Mouse (Mus musculus) heart, adult 8-10 months (tissue): ENCODE measurements around the gene Ppp2r3a. TPM values are rescaled to one million over a fixed set of nuclear protein-coding genes. Genes with fewer than 3 reads are reported as not detected.
A peak's percentile ranks its signal among the peaks of the same experiment; 100 is the strongest.

Experiments
- DNase-seq: peaks from one replicate; pipeline ENCODE4 v3.0.0; 2022; ENCODE audit warnings: low spot score
- total RNA-seq, 4 experiments: library from RNA; stranded (reverse); gene quantifications; 2 replicates each; pipeline ENCODE4 v1.2.4; 2022

Gene Ppp2r3a
- total RNA-seq, 4 experiments from 2014 or later: 204 to 239 (median 221) TPM

DNA sequence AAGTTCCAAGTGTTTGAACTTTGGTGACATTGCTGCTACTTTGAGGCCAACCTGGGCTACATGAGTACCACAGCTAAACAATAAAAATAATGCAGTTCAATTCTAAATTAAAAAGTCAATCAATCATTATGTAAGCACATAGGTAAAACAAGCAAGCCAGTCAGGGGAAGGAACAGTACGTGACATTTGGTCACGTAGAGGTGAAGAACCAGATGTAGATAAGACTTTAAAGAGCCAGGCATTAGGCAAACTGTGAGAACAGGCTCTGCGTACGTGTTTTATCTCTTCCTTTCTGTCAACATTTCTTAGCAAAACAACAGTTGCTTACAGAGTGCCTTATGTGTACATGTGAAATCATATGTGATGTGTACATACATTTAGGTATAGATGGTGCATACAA is 946 bp upstream of the Ppp2r3a start:
- DNase-seq: no peak

DNA sequence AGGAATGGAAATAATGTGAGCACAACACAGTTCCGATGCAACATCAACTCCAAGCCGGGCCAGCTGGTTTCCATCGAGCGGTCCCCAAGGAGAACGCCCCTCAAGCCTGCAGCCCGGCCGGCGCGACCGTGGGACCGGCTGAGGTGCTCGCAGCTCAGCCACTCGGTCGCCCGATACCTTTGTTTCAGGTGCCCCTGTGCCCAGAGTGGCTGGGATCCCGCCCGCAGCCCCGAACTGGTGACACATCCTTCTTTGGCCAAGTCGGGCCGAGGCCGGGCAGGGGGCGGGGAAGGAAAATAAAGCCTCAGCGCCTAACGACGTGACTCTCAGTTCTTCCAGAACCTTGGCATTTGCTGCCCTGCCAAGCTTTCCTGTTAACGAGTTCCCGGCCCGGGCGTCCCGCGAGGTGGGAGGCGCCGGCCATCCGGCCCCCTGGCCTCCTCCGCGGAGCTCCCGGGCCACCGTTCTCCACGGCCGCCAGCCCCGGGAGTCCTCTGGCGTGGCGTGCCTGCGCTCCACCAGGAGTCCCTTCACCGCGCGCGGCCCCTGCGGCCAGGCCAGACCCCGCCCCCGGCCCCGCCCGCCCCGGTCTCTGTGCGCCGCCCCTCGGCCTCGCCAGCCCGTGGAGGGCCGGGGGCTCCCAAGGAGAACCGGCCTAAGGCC is 483 bp downstream of the Ppp2r3a start:
- peak; percentile 77 for DNase-seq

DNA sequence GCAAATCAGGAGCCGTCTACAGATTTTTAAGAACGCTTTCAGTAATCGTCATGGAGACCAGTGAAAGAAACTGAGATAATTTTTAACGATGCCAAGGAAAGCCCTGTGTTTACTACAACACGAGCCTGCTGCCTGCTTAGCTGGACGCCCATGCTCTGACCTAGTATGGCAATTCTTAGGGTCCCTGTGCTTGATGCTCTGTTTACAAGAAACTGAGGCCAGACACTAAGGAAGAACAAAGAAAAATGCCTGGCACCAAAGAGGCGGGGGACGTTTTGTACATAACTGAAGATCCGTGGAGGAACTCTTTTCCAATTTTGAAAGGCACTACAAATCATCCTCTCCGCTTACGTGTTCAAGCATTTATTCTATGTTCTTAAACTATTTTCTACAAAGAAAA is 1.1 kb downstream of the Ppp2r3a start:
- no peak for DNase-seq

DNA sequence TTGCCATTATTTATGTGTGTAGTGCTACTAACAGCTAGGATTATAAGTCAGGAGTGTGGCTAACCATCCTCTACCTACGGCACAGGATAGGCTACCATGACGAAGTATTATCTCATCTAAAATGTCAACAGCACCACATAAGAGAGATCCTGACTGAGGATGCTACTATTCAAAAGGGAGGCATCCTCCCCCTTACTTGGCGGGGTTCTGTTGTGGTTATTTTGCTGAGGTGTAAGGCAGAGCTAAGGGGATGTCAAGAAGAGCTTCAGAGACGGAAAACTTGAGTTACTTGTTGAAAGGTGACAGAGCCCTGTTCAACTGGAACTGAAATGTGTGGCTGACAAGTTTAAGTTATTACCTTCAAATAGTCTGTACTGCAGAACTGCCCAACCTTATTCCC is 2.0 kb downstream of the Ppp2r3a start:
- no peak for DNase-seq

DNA sequence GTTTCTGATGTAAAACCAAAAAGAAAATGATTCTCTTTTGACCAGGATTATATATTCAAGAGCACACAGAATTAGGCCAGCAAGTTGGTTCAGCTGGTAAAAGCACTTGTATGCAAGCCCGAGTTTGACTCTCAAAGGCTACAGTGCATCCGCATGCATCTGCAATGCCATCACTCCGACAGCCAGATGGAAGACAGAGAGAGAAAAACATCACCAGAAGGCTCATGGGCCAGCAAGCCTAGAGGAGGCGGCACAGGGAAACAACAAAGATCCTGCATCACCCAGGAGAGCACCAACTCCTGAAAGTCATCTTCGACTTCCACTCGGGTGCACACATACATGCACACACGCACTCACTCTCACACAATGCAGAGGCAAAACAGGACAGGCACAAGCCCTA is 4.1 kb downstream of the Ppp2r3a start:
- no peak for DNase-seq

DNA sequence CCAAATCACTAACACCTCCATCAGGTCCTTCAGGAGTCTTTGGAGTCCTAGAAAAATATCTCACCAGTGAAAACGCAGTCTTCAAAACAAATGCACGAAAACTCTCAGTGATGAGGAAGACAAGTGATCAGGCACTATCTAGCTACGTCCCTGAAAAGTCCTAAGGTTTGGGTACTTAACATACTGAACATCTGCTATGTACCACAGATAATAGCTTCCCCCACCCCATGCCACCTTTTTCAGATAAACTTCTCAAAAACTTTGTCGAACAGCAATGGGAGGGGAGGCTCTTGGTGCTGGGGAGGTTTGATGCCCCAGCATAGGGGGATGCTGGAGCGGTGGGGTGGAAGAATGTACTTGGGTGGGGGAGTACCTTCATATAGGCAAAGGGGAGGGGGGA is 6.1 kb downstream of the Ppp2r3a start:
- DNase-seq: no peak

DNA sequence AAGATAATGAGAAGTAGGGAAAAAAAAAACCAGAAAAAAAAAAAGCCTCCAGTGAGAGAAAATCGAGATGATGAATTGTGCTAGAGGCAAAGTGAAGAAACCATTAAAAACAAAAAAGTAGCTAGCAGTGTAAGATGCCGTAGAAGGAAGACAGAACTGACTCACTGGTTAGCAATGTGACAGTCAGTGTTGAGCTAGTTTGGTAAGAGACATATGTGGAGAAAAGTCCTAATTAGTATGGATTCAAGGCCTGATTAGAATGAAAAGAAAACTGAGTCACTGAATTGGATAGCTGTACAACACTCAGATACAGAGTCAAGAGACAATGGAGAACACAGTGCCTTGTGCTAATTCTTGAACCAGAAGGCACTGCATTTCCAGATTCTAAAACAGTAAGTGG is 7.9 kb downstream of the Ppp2r3a start:
- DNase-seq: no peak

DNA sequence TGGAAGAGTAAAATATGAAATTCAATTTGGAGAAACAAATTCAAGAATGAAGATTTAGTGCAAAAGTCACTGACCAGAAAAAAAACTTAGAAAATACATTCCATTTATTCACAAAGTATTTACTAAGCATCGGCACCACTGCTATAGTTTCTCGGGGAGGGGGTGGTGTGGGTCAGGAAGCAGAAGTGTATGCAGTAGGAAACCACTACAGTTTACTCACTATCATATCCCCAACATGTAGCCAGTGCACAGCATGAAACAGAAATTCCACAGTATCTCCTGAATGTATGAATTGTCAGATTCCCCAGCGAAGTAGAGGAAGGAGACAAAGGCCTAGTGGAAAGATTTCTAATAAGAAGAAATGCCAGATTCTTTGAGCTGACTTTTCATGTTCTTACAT is 11.4 kb downstream of the Ppp2r3a start:
- no peak for DNase-seq

DNA sequence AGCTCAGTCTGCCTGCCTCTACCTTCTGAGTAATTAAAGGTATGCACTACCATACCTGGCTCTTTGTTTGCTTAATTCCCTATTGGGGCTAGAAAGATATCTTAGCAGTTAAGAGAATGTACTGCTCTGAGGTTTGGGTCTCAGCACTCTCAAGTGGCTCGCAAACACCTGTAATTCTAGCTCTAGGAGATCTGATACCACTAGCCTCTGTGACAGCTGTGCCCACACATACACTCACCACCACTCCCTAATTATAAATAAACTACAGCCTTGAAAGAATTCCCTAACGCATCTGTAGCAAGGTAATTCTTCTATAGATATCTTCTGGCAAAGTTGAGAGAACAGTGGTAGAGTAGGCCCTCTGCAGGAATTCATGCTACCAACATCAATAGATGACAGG is 15.8 kb downstream of the Ppp2r3a start:
- no peak for DNase-seq

DNA sequence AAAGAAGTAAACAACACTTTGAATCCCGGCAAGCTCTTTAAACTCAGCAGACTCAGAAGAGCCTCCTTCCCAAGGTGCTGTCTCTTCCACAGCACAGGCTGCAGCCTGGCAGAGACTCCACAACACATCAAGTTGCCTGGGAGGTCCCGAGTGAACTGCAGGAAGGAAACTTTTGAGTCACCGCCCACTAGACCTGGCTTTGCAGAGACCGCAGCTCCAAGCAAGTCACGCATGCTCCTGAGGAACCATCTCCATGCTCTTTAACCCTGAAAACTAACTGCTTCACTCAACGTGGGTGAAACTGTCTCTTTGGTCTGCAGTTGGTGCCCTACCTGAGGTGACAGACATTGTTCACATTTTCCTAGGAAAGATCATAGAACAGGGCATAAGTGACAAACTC is 19.6 kb downstream of the Ppp2r3a start:
- DNase-seq: no peak

DNA sequence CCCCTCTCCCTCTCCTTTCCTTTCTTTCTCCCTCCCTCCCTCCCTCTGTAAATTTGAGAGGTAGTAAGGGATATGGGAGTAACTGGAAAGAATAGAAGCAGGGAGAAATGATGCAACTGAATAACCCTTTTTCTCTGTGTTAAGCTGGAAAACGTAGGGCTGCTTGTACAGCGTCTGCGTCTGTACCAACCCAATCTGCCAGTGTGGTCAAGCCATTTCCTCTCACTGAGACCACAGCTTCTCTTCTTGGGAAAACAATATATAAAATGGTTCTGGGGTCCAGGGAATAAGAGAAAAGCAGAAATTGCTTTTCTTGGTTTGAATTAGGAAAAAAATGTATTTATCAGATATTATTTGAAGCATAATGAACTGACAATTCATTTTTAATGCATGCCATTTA is 21.6 kb downstream of the Ppp2r3a start:
- no peak for DNase-seq

DNA sequence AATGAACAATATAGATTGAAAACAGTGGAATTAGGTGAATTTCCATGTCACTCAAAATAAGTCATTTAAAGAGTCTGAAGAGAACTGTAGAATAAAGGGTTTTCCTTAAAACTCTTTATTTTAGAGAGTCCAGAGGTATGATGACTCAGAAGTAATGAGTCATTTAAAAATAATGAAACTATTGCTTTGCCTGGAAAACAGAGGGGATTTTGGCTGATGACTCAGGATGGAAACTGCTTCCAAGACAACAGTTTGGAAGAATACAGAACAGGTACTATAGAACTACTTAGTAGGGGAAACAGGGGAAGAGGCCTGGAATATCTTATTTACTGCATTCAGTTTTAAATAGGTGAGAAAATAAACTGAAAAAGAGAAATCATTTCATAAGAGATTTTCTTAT is 22.7 kb downstream of the Ppp2r3a start:
- no peak for DNase-seq

DNA sequence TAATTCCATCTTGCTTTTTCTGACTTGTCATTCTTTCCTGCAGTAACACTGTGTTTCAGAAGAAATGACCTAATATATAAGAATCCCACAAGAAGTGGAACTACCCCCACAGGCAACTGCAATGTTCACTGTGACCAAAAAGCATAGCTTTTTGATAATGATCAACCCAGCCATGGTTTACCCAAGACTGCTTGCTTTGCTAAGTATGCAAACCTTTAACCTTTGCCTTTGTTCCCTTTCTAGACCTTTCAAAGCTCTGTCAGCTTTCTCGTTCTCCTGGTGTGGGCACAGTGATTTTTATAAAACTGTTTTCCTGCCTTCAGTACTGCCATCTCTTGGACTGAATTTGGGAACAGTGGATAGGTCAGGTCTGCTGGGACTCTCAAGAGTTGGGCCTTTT is 43.6 kb downstream of the Ppp2r3a start:
- no peak for DNase-seq

DNA sequence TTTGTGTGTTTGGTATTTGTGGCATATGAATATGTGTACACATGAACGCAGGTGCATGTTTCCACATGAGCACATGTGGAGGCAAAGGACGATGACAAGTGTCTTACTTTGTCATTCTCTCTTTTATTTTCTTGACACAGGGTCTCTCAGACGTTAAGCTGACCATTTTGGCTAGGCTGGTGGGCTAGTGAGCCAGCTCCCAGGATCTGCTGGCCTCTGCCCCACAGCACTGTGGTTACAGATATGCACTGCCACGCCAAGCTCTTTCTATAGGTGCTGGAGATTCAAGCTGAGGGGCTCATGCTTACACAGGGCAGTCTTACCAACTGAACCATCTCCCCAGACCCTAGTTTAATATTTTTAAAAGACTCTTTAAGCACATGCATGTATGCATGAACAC is 45.1 kb downstream of the Ppp2r3a start:
- no peak for DNase-seq

DNA sequence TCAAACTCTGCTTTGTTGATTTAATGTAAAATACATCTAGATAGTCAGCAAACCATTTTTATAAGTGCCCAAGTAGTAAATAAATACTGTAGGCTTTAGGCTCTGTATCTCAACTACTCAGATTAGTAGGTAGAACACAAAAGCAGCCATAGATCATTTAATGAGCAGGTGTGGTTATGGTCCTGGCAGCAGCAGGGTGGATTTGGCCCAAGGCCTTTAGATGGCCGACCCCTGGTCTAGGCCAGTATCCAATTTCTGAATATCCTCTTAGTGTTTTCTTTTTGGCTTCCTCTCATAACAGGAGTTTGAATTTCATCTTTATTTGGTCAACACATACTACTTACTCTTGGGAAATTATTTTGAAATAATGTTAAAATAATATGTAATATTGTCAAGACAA is 46.4 kb downstream of the Ppp2r3a start:
- DNase-seq: no peak

DNA sequence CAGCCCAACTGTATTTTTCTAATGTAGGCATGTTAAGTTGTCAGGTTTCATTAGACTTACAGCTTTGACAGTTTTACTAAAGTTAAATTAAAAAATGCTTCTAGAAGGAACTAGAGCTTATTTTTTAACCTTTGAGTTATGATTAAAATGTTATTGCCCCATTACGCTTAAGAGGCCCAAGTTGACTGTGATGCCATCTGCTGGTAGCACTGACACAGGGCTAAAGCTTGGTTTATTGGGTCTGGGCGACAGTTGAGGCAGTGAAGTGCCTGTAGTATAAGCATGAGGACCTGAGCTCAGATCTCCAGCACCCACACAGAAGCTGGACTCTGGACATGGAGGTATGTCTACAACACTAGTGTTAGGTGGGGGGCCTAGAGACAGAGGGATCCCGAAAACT is 47.5 kb downstream of the Ppp2r3a start:
- DNase-seq: no peak

DNA sequence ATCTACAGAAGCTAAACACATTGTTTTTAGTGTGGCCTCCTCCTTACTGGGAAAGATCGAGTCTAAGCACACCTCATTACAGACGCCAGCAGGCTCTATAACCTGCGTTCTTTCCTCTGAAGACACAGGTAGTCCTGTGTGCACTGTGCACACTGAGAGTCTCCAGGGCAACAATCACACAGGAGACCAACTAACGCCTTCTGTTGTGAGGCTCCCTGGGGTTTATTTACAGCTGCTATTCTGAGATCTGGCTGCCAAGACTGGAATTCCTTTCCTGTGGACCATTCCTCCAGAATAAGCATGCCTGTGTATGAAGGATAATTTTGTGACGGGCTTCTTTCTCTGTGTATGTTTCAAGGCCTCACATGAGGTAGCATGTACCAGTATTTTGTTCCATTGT is 51.0 kb downstream of the Ppp2r3a start:
- peak; percentile 47 for DNase-seq

DNA sequence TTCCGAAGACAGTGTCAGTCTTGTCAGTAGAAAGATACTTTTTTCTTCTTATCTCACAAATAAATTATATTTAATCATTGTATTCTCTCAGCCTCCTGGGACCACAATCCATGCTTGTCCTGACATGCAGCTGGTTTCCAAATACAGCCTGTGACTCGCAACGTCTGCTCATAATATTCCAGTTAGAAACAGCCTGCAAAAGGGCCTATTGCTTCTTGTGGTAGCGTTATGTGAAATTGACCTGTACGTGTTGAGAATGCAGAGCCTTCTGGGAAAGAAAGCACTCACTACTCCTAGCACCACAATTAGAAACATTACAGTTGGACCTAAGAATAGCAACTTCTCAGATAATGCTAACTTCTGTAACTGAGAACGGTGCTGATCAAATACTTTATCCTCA is 52.8 kb downstream of the Ppp2r3a start:
- DNase-seq: peak; percentile 49

DNA sequence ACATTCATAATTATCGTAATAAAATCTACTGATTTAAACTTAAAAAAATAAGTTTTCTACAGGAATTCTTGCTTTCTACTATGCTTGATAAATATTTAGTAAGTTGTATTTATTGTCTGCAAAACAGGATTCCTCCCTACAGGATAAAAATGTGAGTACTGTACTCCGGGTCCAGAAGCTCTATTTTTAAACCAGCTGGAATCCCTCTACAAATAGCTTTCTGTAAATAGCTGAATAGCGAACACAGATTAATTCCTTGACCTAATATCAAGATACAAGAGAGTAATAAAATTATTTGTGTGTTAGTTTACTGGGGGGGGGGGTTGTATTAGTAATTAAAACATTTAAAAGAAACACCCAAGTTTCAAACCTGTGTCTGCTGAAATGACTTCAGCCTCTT is 53.3 kb downstream of the Ppp2r3a start:
- DNase-seq: no peak

DNA sequence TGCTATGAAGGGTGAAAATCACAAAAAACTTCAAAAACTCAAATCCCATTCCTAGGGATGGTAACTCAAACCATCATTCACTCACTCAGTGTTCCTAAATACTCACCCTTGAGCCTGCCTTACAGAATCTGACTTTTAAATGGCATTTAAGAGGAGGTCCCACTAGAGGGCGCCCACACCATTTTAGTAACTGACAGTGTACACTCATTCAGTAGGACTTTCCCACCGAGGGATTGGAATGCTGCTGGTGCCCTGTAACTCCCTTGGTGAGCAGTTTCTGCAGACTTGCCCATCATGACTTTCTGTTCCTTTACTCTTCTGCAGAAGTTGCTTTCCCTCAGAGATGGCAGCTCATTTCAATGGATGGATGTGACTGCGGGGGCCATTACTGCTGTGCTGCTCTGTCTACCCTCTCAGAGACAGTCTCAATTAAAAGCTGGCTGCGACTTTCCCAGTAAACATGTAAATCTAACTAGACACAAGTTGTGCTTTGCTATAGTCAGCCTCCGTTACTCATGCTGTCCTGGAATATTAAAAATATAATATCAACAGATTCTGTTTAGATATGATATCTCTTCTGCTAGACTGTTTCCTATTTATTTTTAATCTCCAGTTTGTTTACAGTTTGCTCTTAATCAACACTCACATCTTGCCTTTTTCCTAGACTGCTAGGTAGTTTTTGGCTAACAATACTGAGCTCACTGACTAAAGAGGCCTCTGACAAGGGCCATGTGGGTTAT is 69.5 kb downstream of the Ppp2r3a start:
- DNase-seq: peak; percentile 87

DNA sequence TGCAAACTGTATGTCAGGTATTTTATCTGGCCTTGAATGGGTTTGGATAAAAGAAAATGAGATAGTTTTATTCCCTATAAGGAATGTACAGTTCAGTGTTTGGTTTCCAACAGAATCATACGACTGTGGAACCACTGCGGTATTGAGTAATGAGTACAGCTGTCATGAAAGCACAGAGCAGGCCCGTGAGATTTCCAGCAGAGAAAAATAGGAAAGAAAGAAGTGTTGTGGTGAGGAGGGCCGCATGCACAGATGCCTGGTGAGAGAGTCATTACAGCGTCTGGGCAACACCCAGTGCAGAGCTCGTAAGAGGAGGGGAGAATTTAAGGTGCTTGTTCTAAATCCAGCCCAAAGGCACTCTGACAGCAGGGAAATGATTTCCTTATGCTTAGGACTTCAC is 70.3 kb downstream of the Ppp2r3a start:
- DNase-seq: no peak

DNA sequence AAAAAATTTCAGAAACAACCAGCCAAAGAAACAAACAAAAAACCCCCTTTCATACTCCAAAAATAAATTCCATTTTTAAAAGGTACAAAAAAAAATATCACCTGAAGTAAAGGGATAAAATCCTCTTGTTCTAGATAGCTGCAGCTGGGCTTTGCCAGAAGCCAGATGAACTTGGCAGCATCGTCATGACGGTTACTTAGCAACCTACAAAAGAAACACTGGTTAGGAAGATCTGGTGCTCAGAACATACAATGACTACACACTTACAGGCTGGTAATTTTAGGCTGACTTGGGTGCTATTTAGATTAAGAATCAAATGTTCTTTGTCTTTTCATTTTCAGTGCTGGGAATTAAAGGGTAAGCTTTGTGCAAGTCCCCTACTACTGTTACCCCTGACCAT is 71.4 kb downstream of the Ppp2r3a start:
- DNase-seq: peak; percentile 64

DNA sequence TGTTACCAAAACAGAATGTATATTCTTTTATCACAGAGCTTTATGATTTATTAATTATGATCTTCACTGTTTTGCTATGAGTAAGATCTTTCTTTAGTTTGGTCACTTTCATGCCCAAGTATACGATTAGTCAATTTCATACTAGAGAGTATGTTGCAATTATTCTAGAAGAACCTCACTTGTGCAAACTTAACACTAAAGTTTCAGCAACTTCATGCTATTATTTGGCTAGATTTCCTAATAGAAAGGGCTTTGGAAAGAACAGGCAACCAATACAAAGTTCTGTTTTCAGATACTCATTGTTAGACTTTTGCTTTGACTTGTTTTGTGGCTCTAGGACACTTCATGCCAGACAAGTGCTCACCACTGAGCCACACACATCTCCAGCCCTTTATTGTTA is 91.0 kb downstream of the Ppp2r3a start:
- DNase-seq: no peak

DNA sequence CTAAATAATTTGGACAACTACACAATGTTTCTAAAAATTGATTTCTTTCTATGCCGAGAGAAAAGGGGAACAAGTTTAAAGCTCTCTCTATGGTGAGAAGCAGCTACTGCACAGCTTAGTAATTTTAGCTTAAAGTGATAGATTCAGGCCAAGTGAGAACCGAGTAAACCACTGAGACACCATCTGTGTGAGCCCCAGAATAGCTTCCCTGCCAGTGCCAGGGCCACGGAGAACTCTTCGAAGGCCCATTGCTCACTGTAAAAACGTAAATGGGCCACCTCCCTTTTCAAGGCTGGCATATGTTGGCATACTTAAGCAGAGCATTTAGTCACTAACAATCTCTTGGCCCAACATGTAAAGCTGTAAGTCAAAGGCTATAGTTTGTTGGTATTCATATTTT is 91.5 kb downstream of the Ppp2r3a start:
- DNase-seq: no peak
